Comparison of ENCODE assay signal across 9 mouse cellular contexts in genomic region chr4:52726625-52727297, GRCm38 (mm10).
DNase-seq lines count a peak whose midpoint lies in the region; ATAC-seq and TF ChIP-seq lines count a peak whose summit lies in the region.
"Had no signal": no experiment of that assay in that cellular context is flagged by ENCODE, and none has a peak within 500 bp of the region (broad histone marks: within the 10 kb centered on the region; RNA-seq: fewer than 3 reads in every experiment).

No protein-coding gene starts in this region.

- peak; percentile 90 for TF ChIP-seq CTCF in heart, postnatal 0 days (IDR thresholded peaks at IDR 0.05; ENCODE audit: low read depth)

- no peak overlapping the region for H3K4me2 ChIP-seq in heart, postnatal 0 days (ENCODE audit: low read depth, low read length)

- 25% methylated on average over 14 of the region's 14 CpGs for WGBS in heart, postnatal 0 days

- no peak overlapping the region for H3K9ac ChIP-seq in heart, postnatal 0 days (replicated peaks; ENCODE audit: low read depth, low read length)

- no peak overlapping the region for H3K4me3 ChIP-seq in heart, postnatal 0 days (ENCODE audit: low read depth, low read length)
- H3K4me3 ChIP-seq: myocyte had no signal

- no peak for ATAC-seq in heart, postnatal 0 days (ENCODE audit: insufficient read depth, low read depth)
- peak; percentile 72 for ATAC-seq in megakaryocyte, adult 5-6 weeks (ENCODE audit: poor library complexity, severe bottlenecking)

- H3K27ac ChIP-seq in heart, postnatal 0 days (ENCODE audit: low read depth): no peak overlapping the region

- peak; percentile 66 for DNase-seq in gastrocnemius, postnatal 10 days
- DNase-seq in gastrocnemius, postnatal 25 days: no peak
- peak; percentile 17 for DNase-seq in adrenal gland, adult 2 months
- peak; percentile 85 for DNase-seq in embryo, embryonic 10 days (ENCODE audit: low spot score)
- peak; percentile 30 for DNase-seq in heart, postnatal 0 days (ENCODE audit: low spot score)
- DNase-seq in layer of hippocampus, postnatal 10 days (ENCODE audit: low spot score in 2 of 2): peak; percentile 83 to 87
- peak; percentile 35 to 57 for DNase-seq in right cerebral cortex, postnatal 36 days (ENCODE audit: low spot score in 2 of 2)

- H3K4me1 ChIP-seq in heart, postnatal 0 days (ENCODE audit: control insufficient read depth, insufficient read depth): no peaks in the 10 kb centered on the region

- H3K36me3 ChIP-seq in heart, postnatal 0 days (replicated peaks; ENCODE audit: control insufficient read depth, insufficient read depth, low read length): no peaks in the 10 kb centered on the region

- no peak for TF ChIP-seq EP300 in heart, postnatal 0 days (IDR thresholded peaks at IDR 0.05; ENCODE audit: low read depth)

- no peaks in the 10 kb centered on the region for H3K9me3 ChIP-seq in heart, postnatal 0 days (replicated peaks; ENCODE audit: control insufficient read depth, low read length)

- no peaks in the 10 kb centered on the region for H3K27me3 ChIP-seq in heart, postnatal 0 days (ENCODE audit: control insufficient read depth, insufficient read depth, low read length)
